Mouse (Mus musculus) fat pad, adult 2 months (tissue): Measurements from ENCODE around the gene Gm36028.

ENCODE experiments used
- DNase-seq: peaks from one replicate; pipeline ENCODE4 v3.0.0-alpha.2; 2011; ENCODE audit warnings: low read depth, low spot score; ENCODE audit errors: extremely low read depth

The Gm36028 gene

GRCm38 (mm10) chr16:37863876-37864275 lies 2.9 kb upstream of the Gm36028 start:
- no peak for DNase-seq

- no peak for DNase-seq
Observed at GRCm38 (mm10) chr16:37860213-37860612, 733 bp downstream of the Gm36028 start.

- no peak for DNase-seq
Observed at GRCm38 (mm10) chr16:37857495-37857894, 3.5 kb downstream of the Gm36028 start.

GRCm38 (mm10) chr16:37856327-37856726 lies 4.6 kb downstream of the Gm36028 start:
- no peak for DNase-seq

GRCm38 (mm10) chr16:37855583-37855982 lies 5.4 kb downstream of the Gm36028 start:
- no peak for DNase-seq

- DNase-seq, result no peak
Observed at GRCm38 (mm10) chr16:37854593-37854992, 6.4 kb downstream of the Gm36028 start.

GRCm38 (mm10) chr16:37854054-37854453 lies 6.9 kb downstream of the Gm36028 start:
- DNase-seq, result no peak

GRCm38 (mm10) chr16:37853279-37853678 lies 7.7 kb downstream of the Gm36028 start:
- DNase-seq, result no peak

- DNase-seq, result no peak
Observed at GRCm38 (mm10) chr16:37851366-37851765, 9.6 kb downstream of the Gm36028 start.

- DNase-seq, result no peak
Observed at GRCm38 (mm10) chr16:37847081-37847480, 13.9 kb downstream of the Gm36028 start.

GRCm38 (mm10) chr16:37845202-37845925 lies 15.6 kb downstream of the Gm36028 start:
- no peak for DNase-seq

- DNase-seq, result no peak
Observed at GRCm38 (mm10) chr16:37843740-37844139, 17.2 kb downstream of the Gm36028 start.

GRCm38 (mm10) chr16:37842439-37842838 lies 18.5 kb downstream of the Gm36028 start:
- DNase-seq, result no peak

- DNase-seq, result no peak
Observed at GRCm38 (mm10) chr16:37837571-37837970, 23.4 kb downstream of the Gm36028 start.

GRCm38 (mm10) chr16:37831041-37831440 lies 29.9 kb downstream of the Gm36028 start:
- DNase-seq, result no peak

- DNase-seq, result no peak
Observed at GRCm38 (mm10) chr16:37826286-37826685, 34.7 kb downstream of the Gm36028 start.

- DNase-seq, result no peak
Observed at GRCm38 (mm10) chr16:37824778-37825505, 36.0 kb downstream of the Gm36028 start.

- no peak for DNase-seq
Observed at GRCm38 (mm10) chr16:37823949-37824348, 37.0 kb downstream of the Gm36028 start.

GRCm38 (mm10) chr16:37817986-37818385 lies 43.0 kb downstream of the Gm36028 start:
- DNase-seq, result no peak

- peak; percentile 31 for DNase-seq
Observed at GRCm38 (mm10) chr16:37814383-37814971, 46.5 kb downstream of the Gm36028 start.

GRCm38 (mm10) chr16:37813691-37814382 lies 47.1 kb downstream of the Gm36028 start:
- no peak for DNase-seq
